Mouse (Mus musculus) gastrocnemius, postnatal 36 days (tissue): Measurements from ENCODE around the gene Cyp2c29. TPM values are rescaled to one million over a fixed set of nuclear protein-coding genes. Genes with fewer than 3 reads are reported as not detected.
"Not testable (repeated sequence)": the region's sequence is repeated elsewhere in the genome, so short reads cannot be mapped to it uniquely, and the experiment has no call there.

Experiments
- DNase-seq, 2 experiments: peaks; one replicate each; pipeline ENCODE4 v3.0.0; 2022
- intact Hi-C: fragments of 180-260 bp; cut with DNase I; formaldehyde crosslinking; loops from one replicate; pipeline ENCODE4 v1.15.1; 2025
- long read RNA-seq, 2 experiments: library from polyadenylated mRNA; stranded (forward); transcript quantifications; one replicate each; pipeline ENCODE4 v2.0.0; 2021
- total RNA-seq, 2 experiments: library from RNA; stranded (reverse); gene quantifications; 2 replicates each; pipeline ENCODE4 v1.2.3; 2021

Gene Cyp2c29
- total RNA-seq = not detected
- long read RNA-seq, experiment 1 = 0 reads
- long read RNA-seq, experiment 2 = 0 reads

GRCm38 (mm10) chr19:39269105-39269504 is at the start of gene Cyp2c29:
TSS of gene Cyp2c29 (plus strand) at chr19:39269405.
- intact Hi-C loops, DNase-seq: not testable (repeated sequence)

- intact Hi-C loops = not testable (repeated sequence)
Observed at GRCm38 (mm10) chr19:39267036-39267435, 2.2 kb upstream of the Cyp2c29 start.

GRCm38 (mm10) chr19:39282801-39283200 is 13.6 kb downstream of the Cyp2c29 start:
- no peak for DNase-seq
- intact Hi-C loops = no loop called here

More at GRCm38 (mm10) chr19:39267036-39267435, 2.2 kb upstream of the Cyp2c29 start:
- not testable (repeated sequence) for DNase-seq

- intact Hi-C loops = no loop called here
- no peak for DNase-seq
Observed at GRCm38 (mm10) chr19:39285637-39286036, 16.4 kb downstream of the Cyp2c29 start.

- no peak for DNase-seq
- intact Hi-C loops = no loop called here
Observed at GRCm38 (mm10) chr19:39286825-39287224, 17.6 kb downstream of the Cyp2c29 start.

GRCm38 (mm10) chr19:39288978-39289377 is 19.8 kb downstream of the Cyp2c29 start:
- intact Hi-C loops = no loop called here
- no peak for DNase-seq

Other genes with a start within 250 kb of the Cyp2c29 start
- not detected for gene Cyp2c65, start 208.4 kb upstream of the Cyp2c29 start, total RNA-seq
- gene Cyp2c66, start 155.5 kb upstream of the Cyp2c29 start, total RNA-seq = not detected
- not detected for gene Cyp2c38, start 193.7 kb downstream of the Cyp2c29 start, total RNA-seq
- gene Cyp2c39, start 241.5 kb downstream of the Cyp2c29 start, total RNA-seq = not detected